9 mouse cellular contexts compared by ENCODE assay signal in genomic region chr4:148643291-148644156, GRCm38 (mm10). TPM values are rescaled to one million over a fixed set of nuclear protein-coding genes. Genes with fewer than 3 reads are reported as not detected.
DNase-seq lines count a peak whose midpoint lies in the region; ATAC-seq and TF ChIP-seq lines count a peak whose summit lies in the region.
"Had no signal": no experiment of that assay in that cellular context is flagged by ENCODE, and none has a peak within 500 bp of the region (broad histone marks: within the 10 kb centered on the region; RNA-seq: fewer than 3 reads in every experiment).

Gene Gm572 (plus strand): TSS chr4:148643317.

- ATAC-seq in heart, postnatal 0 days (ENCODE audit: insufficient read depth, low read depth) = 0 out of 2 replicates have a peak, but pooled peaks have one; percentile 12
- peak; percentile 66 for ATAC-seq in granulocyte monocyte progenitor cell, adult 5-6 weeks (replicated peaks; ENCODE audit: poor library complexity, severe bottlenecking)
- ATAC-seq in liver, embryonic 16.5 days (ENCODE audit: low read depth) = peak; percentile 17; the same call in 1 of the 2 replicates
- ATAC-seq: Patski had no signal

- TF ChIP-seq RAD21 in MEL (IDR thresholded peaks at IDR 0.05; ENCODE audit: low read depth, low read length) = no peak

- DNase-seq in heart, postnatal 0 days (ENCODE audit: low spot score) = no peak
- no peak for DNase-seq in heart, postnatal 10 days
- DNase-seq in MEL (ENCODE audit: low read depth, low spot score) = no peak
- no peak for DNase-seq in gastrocnemius, postnatal 10 days
- no peak for DNase-seq in right cerebral cortex, postnatal 4 days
- DNase-seq in gastrocnemius, postnatal 36 days = no peak

- no peaks in the 10 kb centered on the region for H3K27me3 ChIP-seq in heart, postnatal 0 days (ENCODE audit: control insufficient read depth, insufficient read depth, low read length)
- H3K27me3 ChIP-seq in MEL (ENCODE audit: control insufficient read depth in 1 of 2, insufficient read depth in 2 of 2, low read length in 2 of 2) = no peaks in the 10 kb centered on the region; a peak in 1 of 4 replicates
- H3K27me3 ChIP-seq in liver, embryonic 16.5 days (ENCODE audit: control insufficient read depth, insufficient read depth, low read depth, low read length) = no peaks in the 10 kb centered on the region
- H3K27me3 ChIP-seq: Patski had no signal

- H3K4me1 ChIP-seq in heart, postnatal 0 days (ENCODE audit: control insufficient read depth, insufficient read depth) = peaks cover 6% of the 10 kb centered on the region; the same call in 1 of the 2 replicates
- peaks cover 0 to 13% of the 10 kb centered on the region in 2 experiments; a peak in 3 of 4 replicates for H3K4me1 ChIP-seq in MEL (ENCODE audit: control insufficient read depth in 1 of 2, insufficient read depth in 2 of 2, low read length in 2 of 2)
- peaks cover 6% of the 10 kb centered on the region for H3K4me1 ChIP-seq in liver, embryonic 16.5 days (ENCODE audit: control insufficient read depth, low read depth, low read length)

- no peak within 1 kb of the TSS for H3K9ac ChIP-seq in heart, postnatal 0 days (replicated peaks; ENCODE audit: low read depth, low read length)
- peak within 1 kb of the TSS; percentile 11; the same call in 1 of the 2 replicates for H3K9ac ChIP-seq in MEL (ENCODE audit: control insufficient read depth, low read depth, low read length, poor library complexity, severe bottlenecking)
- no peak within 1 kb of the TSS for H3K9ac ChIP-seq in liver, embryonic 16.5 days (ENCODE audit: low read depth, low read length)

- H3K4me2 ChIP-seq in heart, postnatal 0 days (ENCODE audit: low read depth, low read length) = peak within 1 kb of the TSS; percentile 58
- H3K4me2 ChIP-seq in liver, embryonic 16.5 days (ENCODE audit: low read depth, low read length) = peak within 1 kb of the TSS; percentile 40

- intact Hi-C loops in heart, postnatal 10 days (cut with DNase I) = no loop called here
- intact Hi-C loops in gastrocnemius, postnatal 36 days (cut with DNase I) = no loop called here

- no peak for TF ChIP-seq CTCF in heart, postnatal 0 days (IDR thresholded peaks at IDR 0.05; ENCODE audit: low read depth)
- no peak for TF ChIP-seq CTCF in MEL (IDR thresholded peaks at IDR 0.05 in 2 of 3, conservative IDR thresholded peaks at IDR 0.05 in 1 of 3; ENCODE audit: control insufficient read depth in 1 of 3, insufficient read depth in 1 of 3, low read depth in 2 of 3, low read length in 3 of 3, poor library complexity in 1 of 3, severe bottlenecking in 1 of 3)

- no peak for TF ChIP-seq POLR2A in MEL (IDR thresholded peaks at IDR 0.05; ENCODE audit: control insufficient read depth in 1 of 2, insufficient read depth in 1 of 2, low read depth in 1 of 2, low read length in 2 of 2, poor library complexity in 1 of 2)

- 47% methylated on average over 15 of the region's 15 CpGs for WGBS in heart, postnatal 0 days
- WGBS in liver, embryonic 16.5 days (ENCODE audit: insufficient replicate concordance) = 37% methylated on average over 15 of the region's 15 CpGs

- H3K4me3 ChIP-seq in heart, postnatal 0 days (ENCODE audit: low read depth, low read length) = peak within 1 kb of the TSS; percentile 22; the same call in 1 of the 2 replicates
- peak within 1 kb of the TSS; percentile 5 to 20; a peak in 1 of 4 replicates for H3K4me3 ChIP-seq in MEL (ENCODE audit: control insufficient read depth in 1 of 2, insufficient read depth in 1 of 2, low read depth in 2 of 2, low read length in 2 of 2)
- 0 out of 2 replicates have a peak within 1 kb of the TSS, but pooled peaks have one; percentile 14 for H3K4me3 ChIP-seq in liver, embryonic 16.5 days (ENCODE audit: low read depth, low read length)

- H3K36me3 ChIP-seq in heart, postnatal 0 days (replicated peaks; ENCODE audit: control insufficient read depth, insufficient read depth, low read length) = no peaks in the 10 kb centered on the region
- H3K36me3 ChIP-seq in MEL (ENCODE audit: control insufficient read depth in 1 of 2, insufficient read depth in 2 of 2, low read length in 2 of 2) = no peaks in the 10 kb centered on the region; a peak in 1 of 4 replicates
- H3K36me3 ChIP-seq in liver, embryonic 16.5 days (ENCODE audit: control insufficient read depth, insufficient read depth) = no peaks in the 10 kb centered on the region

- H3K9me3 ChIP-seq in heart, postnatal 0 days (replicated peaks; ENCODE audit: control insufficient read depth, low read length) = no peaks in the 10 kb centered on the region
- no peaks in the 10 kb centered on the region for H3K9me3 ChIP-seq in MEL (replicated peaks; ENCODE audit: insufficient read depth, low read length)
- no peaks in the 10 kb centered on the region for H3K9me3 ChIP-seq in liver, embryonic 16.5 days (replicated peaks; ENCODE audit: control insufficient read depth, low read length)

- TF ChIP-seq EP300 in heart, postnatal 0 days (IDR thresholded peaks at IDR 0.05; ENCODE audit: low read depth) = no peak
- TF ChIP-seq EP300 in MEL (IDR thresholded peaks at IDR 0.05; ENCODE audit: low read depth in 1 of 2, low read length in 2 of 2) = no peak

- no peak within 1 kb of the TSS for H3K27ac ChIP-seq in heart, postnatal 0 days (ENCODE audit: low read depth)
- H3K27ac ChIP-seq in MEL (ENCODE audit: control insufficient read depth, low read depth, low read length) = no peak within 1 kb of the TSS
- H3K27ac ChIP-seq in liver, embryonic 16.5 days (ENCODE audit: low read length) = no peak within 1 kb of the TSS

- H3K79me2 ChIP-seq in MEL (ENCODE audit: control insufficient read depth, insufficient read depth, low read length, poor library complexity) = no peaks in the 10 kb centered on the region

TF ChIP-seq in MEL, 35 proteins besides CTCF, POLR2A, EP300 and RAD21:
- TF ChIP-seq GABPA (IDR thresholded peaks at IDR 0.05; ENCODE audit: low read depth, low read length) = no peak
- TF ChIP-seq NELFE (IDR thresholded peaks at IDR 0.05; ENCODE audit: low read depth, low read length) = no peak
- no peak for TF ChIP-seq KAT2A (conservative IDR thresholded peaks at IDR 0.05; ENCODE audit: low read depth, low read length)
- no peak for TF ChIP-seq MAX (IDR thresholded peaks at IDR 0.05; ENCODE audit: low read length)
- TF ChIP-seq ZKSCAN1 (IDR thresholded peaks at IDR 0.05; ENCODE audit: low read depth, low read length) = no peak
- TF ChIP-seq SIN3A (IDR thresholded peaks at IDR 0.05; ENCODE audit: low read length) = no peak
- no peak for TF ChIP-seq USF1 (IDR thresholded peaks at IDR 0.05; ENCODE audit: low read depth, low read length)
- no peak for TF ChIP-seq TAL1 (IDR thresholded peaks at IDR 0.05; ENCODE audit: low read length)
- TF ChIP-seq MXI1 (IDR thresholded peaks at IDR 0.05; ENCODE audit: low read depth, low read length) = no peak
- no peak for TF ChIP-seq TCF12 (IDR thresholded peaks at IDR 0.05; ENCODE audit: low read depth, low read length)
- TF ChIP-seq BHLHE40 (IDR thresholded peaks at IDR 0.05; ENCODE audit: borderline replicate concordance, low read depth, low read length) = no peak
- no peak for TF ChIP-seq MAFK (IDR thresholded peaks at IDR 0.05; ENCODE audit: borderline replicate concordance, low read depth, low read length)
- TF ChIP-seq UBTF (IDR thresholded peaks at IDR 0.05; ENCODE audit: borderline replicate concordance, insufficient read depth, low read depth, low read length) = no peak
- no peak for TF ChIP-seq MAZ (IDR thresholded peaks at IDR 0.05; ENCODE audit: low read depth, low read length)
- TF ChIP-seq ZNF384 (IDR thresholded peaks at IDR 0.05; ENCODE audit: low read depth, low read length) = no peak
- no peak for TF ChIP-seq ZMIZ1 (IDR thresholded peaks at IDR 0.05; ENCODE audit: low read depth, low read length)

RNA-seq across cellular contexts. Expression of gene Gm572, which starts in this region (rescaled TPM):
- 0.15 and 1.0 TPM in 2 replicates for total RNA-seq in heart, postnatal 0 days (2014; rRNA removed; ENCODE audit: low replicate concordance)
- polyA plus RNA-seq in heart, postnatal 0 days (2015; fragmentation: Nextera tagmentation; extraction: Ambion mirVana) = 0.36 and 0.70 TPM in 2 replicates
- total RNA-seq in heart, postnatal 10 days (2021) = 1 to 10 TPM; 4.5 to 5.0 TPM
- not detected in 2 replicates for total RNA-seq in MEL (2012; rRNA removed)
- not detected for polyA plus RNA-seq in MEL (2012; ENCODE audit: insufficient read depth in 1 of 2, insufficient read length in 2 of 2, low read depth in 1 of 2, low replicate concordance in 2 of 2, missing spikeins in 1 of 2)
- not detected in 2 replicates for total RNA-seq in granulocyte monocyte progenitor cell, adult 5-6 weeks (2014; fragmentation: Nextera tagmentation)
- not detected in 2 replicates for total RNA-seq in granulocyte monocyte progenitor cell, adult 5-6 weeks (2017)
- polyA plus RNA-seq in liver, embryonic 16.5 days (2015; fragmentation: Nextera tagmentation; extraction: Ambion mirVana) = not detected in 2 replicates
- 1 to 10 TPM; 6.9 to 8.6 TPM for total RNA-seq in gastrocnemius, postnatal 10 days (2021)
- 1 to 10 TPM; 5.6 to 6.8 TPM for total RNA-seq in gastrocnemius, postnatal 36 days (2021)
- polyA plus RNA-seq: Patski had no signal

Comparison
In these comparisons a context has a peak if more than half of its experiments do, and no peak if none do; other contexts are left out.
1. Peak in ATAC-seq in granulocyte monocyte progenitor cell, adult 5-6 weeks; RNA of the gene not detected or under 1 TPM.
2. Peak in ATAC-seq, H3K4me3 ChIP-seq and H3K4me2 ChIP-seq in liver, embryonic 16.5 days; RNA of the gene not detected or under 1 TPM.
3. ATAC-seq: peak in every context shown above with its lines; median percentile 66 in granulocyte monocyte progenitor cell, adult 5-6 weeks; 17 in liver, embryonic 16.5 days; 12 in heart, postnatal 0 days.